Mouse (Mus musculus) ovary, postnatal 10 days (tissue): Measurements from ENCODE around the gene Camkmt.

ENCODE experiments used
- DNase-seq: peaks from one replicate; pipeline ENCODE4 v3.0.0; 2022; ENCODE audit warnings: low spot score

Gene Camkmt

GRCm38 (mm10) chr17:85090120-85091099 lies at the start of gene Camkmt, which contains the start of gene Prepl:
Gene Camkmt, plus strand, starts transcription at chr17:85090552.
Gene Prepl, minus strand, starts transcription at chr17:85090241.
- DNase-seq = peak; percentile 81

DNA sequence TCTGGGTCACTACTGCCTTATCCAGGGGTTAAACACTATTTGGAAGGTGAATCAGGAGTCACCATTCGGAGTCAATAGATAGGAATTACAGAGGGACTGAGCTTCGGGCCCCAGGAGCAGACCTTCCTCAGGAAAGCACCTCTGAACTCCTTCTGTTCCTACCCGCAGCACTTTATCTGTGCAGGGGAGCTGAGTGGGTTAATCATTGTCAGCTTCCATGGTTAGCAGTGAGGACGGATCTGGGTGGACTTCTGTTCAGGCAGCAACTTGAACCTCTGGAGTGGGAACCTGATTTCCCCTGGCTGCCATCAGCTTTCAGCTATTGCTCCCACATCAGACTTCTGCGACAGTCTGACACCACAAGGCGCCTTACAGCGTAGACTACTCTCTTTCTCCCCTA lies 49.4 kb upstream of the Camkmt start:
- DNase-seq = no peak

GRCm38 (mm10) chr17:85042419-85042818 lies 47.9 kb upstream of the Camkmt start:
- DNase-seq = no peak

GRCm38 (mm10) chr17:85043404-85043816 lies 46.9 kb upstream of the Camkmt start:
- DNase-seq = no peak

- DNase-seq = no peak
Measured at GRCm38 (mm10) chr17:85044466-85044865, 45.9 kb upstream of the Camkmt start.

DNA sequence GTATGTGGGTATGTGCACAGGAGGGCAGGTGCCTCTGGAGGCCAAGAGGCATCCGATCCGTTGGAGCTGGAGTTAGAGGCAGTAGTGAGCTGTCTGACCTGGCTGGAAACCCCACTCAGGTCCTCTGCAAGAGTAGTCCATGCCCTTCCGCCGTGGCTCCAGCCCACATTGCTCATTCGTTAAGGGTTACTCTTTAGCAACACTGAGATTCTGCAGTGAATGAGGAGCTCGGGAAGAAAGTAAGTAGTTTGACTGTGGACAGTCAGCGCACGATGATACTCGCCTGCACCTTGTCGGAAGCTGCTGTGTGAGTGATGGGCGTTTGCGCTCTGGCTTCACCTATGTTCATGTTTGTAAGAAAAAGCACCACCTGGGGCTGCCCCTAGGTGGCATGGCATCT lies 45.2 kb upstream of the Camkmt start:
- no peak for DNase-seq

DNA sequence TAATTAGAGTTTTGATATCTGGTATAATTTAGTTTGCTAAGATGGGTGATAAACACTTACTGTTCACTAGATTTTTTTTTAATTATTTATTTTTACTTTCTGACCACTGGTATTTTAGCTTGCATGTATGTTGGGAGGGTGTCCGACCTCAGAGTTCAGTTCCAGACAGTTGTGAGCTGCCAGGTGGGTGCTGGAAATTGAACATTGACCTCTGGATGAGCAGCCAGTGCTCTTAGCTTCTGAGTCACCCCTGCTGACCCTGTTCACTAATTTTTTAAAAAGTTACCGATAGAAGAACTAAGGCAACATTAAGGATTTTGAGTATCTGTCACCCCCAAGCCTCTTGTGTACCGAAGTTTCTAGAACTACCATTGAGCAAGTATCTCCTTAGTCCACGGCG lies 42.0 kb upstream of the Camkmt start:
- DNase-seq = no peak

- DNase-seq = no peak
Measured at GRCm38 (mm10) chr17:85058276-85058675, 32.1 kb upstream of the Camkmt start.

GRCm38 (mm10) chr17:85059136-85059535 lies 31.2 kb upstream of the Camkmt start:
- DNase-seq = no peak

- no peak for DNase-seq
Measured at GRCm38 (mm10) chr17:85063560-85063959, 26.8 kb upstream of the Camkmt start.

DNA sequence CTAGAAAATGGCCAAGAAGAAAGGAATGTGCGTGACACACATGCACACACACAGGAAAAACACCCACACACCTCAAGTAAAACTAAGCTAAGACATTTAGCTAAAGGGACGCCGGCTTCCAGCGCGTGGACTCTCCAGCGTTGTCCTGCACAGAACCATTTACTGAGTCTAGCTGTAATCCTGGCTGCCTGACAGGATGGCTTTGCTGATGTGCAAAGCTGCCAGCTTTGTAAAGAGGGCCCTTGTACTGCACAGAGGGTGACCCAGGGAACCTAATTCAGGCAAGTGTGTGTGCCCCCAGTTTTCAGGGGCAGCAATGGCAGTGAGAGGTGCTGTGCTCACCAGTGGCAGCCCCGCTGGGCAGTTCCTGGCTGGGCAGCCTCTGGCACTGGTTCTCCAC lies 23.0 kb upstream of the Camkmt start:
- DNase-seq = no peak

- DNase-seq = no peak
Measured at GRCm38 (mm10) chr17:85070658-85071057, 19.7 kb upstream of the Camkmt start.

DNA sequence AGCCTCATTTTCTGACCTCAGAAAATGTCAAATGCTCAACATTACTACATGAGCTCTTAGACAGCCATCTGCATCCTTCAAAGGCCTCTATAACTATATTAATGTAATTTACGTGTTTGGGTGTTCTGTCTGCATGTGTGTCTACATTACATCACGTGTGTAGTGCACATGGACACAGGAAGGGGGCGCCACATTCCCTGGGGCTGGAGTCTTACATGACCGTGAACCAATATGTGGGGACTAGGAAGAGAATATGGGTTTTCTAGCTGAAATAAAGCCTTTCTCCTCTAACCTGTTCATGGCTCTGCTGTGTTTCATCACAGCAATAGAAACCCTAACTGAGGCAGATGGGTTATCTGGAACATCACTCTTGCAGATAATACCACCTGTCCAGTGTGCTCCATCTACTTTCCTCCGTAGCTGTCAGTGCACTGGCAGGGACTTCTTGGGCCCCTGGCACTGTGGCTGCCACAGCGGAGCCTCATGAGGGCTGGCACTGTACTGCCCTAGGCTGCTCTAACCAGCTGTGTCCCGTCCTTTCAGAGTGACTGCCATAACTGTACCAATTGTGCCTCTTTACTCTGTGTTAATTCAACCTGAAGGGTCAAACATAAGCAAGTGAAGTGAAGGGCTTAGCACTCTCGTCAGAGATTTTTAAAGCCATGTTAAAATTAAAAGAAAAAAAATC lies 19.1 kb upstream of the Camkmt start:
- no peak for DNase-seq

GRCm38 (mm10) chr17:85072383-85072782 lies 18.0 kb upstream of the Camkmt start:
- no peak for DNase-seq

DNA sequence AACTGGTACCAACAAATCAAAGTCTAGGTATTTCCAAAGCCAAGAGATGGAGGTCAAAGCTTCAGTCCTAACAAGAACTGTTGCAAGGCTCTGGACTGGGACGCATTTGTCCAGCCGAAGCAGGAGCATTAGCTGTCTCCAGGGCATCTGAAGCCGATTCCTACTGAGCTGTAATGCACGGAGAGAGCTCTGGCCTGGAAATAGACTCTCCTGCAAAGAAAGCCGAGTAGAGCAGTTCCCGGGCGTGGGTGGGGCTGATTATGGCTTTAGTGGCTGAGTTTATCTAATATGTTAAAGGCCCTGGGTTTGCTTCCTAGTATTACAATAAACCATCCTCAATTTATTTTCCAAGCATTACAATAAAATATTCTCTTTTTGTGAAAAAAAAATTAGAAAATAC lies 17.1 kb upstream of the Camkmt start:
- DNase-seq = no peak

GRCm38 (mm10) chr17:85074083-85074482 lies 16.3 kb upstream of the Camkmt start:
- no peak for DNase-seq

GRCm38 (mm10) chr17:85079276-85079675 lies 11.1 kb upstream of the Camkmt start:
- no peak for DNase-seq

GRCm38 (mm10) chr17:85080781-85081180 lies 9.6 kb upstream of the Camkmt start:
- DNase-seq = no peak

GRCm38 (mm10) chr17:85085335-85085734 lies 5.0 kb upstream of the Camkmt start:
- no peak for DNase-seq

DNA sequence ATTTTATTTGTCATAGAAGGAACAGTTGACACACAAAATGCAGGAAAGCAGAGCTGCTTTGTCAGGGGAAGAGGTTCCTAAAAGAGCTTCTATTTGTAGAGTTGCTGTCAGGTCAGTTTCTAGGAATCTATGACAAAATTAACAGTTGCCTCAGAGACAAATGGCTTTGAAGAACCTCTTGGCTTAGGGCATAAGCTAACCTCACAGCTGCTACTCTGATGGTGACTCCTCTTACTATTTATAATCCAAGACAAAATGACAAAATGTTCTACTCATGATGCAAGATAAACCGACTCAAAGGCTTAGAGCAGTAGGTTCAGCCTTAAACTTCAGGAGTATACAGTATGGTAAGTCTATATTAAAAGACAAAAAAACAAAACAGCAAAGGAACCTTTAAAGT lies 3.9 kb upstream of the Camkmt start:
- DNase-seq = no peak

DNA sequence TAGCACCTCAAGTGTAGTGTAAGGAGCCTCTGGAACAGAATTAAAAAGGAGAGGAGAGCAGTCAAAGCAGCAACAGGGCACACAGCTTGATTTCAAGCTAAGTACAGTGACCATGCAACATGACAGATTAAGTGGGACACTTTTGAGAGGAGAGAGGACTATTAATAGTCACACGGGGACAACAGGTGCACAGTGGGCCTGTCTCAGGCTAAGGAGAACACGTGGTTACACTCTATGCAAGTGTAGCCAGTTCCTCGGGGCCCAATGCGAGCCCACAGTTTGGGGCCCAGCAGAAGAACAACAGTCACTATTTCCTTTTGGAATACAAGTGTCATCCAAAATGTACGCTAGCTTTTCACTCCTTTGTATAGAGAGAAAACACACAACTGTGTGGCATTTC lies 2.8 kb upstream of the Camkmt start:
- DNase-seq = no peak

DNA sequence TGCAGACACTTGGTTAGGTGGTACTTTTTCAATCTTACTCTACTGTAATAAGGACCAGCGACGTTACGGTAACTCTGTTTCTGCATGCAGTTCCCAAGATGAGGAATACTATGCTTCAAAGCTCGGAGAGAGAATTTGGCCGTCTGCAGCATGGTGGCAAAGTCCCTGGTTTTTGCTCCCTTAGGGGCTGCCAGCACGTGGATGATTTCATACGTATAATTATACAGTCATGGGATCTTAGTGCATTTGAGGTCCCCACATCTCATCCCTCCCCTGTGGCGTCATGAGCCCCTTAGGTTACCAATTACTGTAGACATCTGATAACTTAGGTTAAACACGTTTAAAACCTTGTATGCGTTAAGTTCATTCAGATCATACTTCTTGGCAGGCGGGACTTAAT lies 2.0 kb upstream of the Camkmt start:
- no peak for DNase-seq

DNA sequence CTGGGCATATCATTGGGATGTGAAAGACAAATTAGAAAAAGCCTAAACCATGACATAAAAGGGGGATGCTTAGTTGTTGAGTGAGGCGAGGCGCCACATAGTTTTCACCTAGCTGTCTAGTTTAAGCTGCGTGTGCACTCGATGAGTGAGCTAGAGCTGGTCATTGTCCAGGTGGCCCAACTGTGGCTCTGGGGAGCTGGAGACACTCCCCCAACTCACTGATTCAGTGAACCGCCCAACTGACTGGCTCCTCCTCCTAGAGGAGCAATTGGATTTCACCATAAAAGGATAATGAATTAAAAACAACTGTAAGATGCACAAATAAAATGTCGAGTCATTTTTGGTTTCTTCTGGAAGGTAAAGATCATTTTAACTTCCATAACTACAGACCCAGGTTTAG lies 1.3 kb upstream of the Camkmt start:
- no peak for DNase-seq
